Mouse (Mus musculus) brain, embryonic 14.5 days (tissue): Measurements from ENCODE around the gene Kansl3. TPM values are rescaled to one million over a fixed set of nuclear protein-coding genes. Genes with fewer than 3 reads are reported as not detected.

Experiments used
- DNase-seq: peaks from one replicate; pipeline ENCODE4 v3.0.0-alpha.2; 2011; ENCODE audit warnings: low read depth
- CTCF ChIP-seq: fragments of 200-500 bp; IDR thresholded peaks from 2 replicates; pipeline ENCODE4 v1.5.1; 2012; ENCODE audit warnings: inconsistent platforms, mild to moderate bottlenecking, moderate library complexity, borderline replicate concordance; ENCODE audit not compliant: insufficient read depth, insufficient read length; ENCODE audit errors: extremely low read depth
- POLR2A ChIP-seq: fragments of 200-500 bp; IDR thresholded peaks from 2 replicates; pipeline ENCODE4 v1.6.1; 2012; ENCODE audit warnings: mild to moderate bottlenecking, inconsistent platforms, borderline replicate concordance; ENCODE audit not compliant: poor library complexity, insufficient read depth, insufficient read length, severe bottlenecking; ENCODE audit errors: extremely low read depth
- polyA plus RNA-seq: library from polyadenylated mRNA; depleted of rRNA; stranded (reverse); fragments of >200 nt; gene quantifications from 2 replicates; pipeline ENCODE4 v1.2.3, GENCODE M21; 2012; rRNA removed

The Kansl3 gene
- polyA plus RNA-seq, result 65.6 and 73.9 TPM in 2 replicates

DNA sequence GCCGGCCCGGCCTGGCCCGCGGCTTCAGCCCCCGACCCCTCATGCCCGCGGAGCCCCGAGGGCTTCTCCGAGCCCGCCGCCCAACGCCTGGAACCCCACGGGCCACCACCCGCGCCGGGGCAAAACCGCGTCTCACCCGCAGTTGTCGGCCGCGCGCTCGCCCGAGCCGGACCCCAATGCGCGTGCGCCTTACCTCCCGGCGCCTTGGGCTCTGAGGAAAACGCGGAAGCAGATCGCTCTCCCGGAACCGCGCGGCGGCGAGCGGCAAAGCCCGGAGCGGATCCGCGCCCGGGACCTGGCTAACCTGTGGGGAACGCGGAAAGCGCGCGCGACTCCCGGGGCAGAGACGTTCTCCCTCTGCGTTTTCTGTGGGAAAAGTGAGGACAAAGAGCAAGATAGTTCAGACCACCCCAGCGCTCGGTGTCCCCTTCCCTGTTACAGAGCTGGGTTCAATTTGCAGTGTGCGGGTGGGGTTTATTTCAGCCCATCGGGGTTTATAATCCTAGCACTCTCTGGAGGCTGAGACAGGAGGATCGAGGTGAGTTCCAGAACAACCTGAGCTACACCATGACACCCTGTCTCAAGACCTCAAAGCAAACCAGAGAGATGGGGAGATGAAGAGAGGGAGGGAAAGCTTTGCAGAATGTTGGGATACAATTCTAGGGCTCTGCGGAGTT is at the start of gene Kansl3:
Gene Kansl3 (minus strand): TSS at position 213 of the 677 bp plus-strand sequence.
- no peak for TF ChIP-seq CTCF
- peak; percentile 98 for TF ChIP-seq POLR2A
- DNase-seq, result peak; percentile 96

DNA sequence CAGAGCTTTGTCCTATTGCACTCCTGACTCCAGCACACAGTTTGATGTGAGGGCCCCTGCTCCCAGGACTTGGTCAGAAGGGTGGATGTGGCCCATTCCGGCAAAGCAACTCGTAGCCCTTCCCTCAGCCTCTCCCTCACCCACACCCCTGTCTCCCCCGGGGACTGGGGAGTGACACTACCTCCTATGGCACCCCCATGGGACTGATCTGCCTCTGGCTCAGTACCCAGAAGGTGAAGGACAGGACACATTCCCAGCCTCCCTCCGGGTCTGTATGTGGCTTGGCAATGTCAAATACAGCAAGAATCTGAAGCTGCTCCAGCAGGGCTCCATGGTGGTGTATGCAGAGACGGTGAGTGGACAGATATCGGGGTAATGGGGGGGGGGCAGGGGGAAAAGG is 35.5 kb upstream of the Kansl3 start:
- no peak for TF ChIP-seq CTCF
- no peak for TF ChIP-seq POLR2A
- no peak for DNase-seq

DNA sequence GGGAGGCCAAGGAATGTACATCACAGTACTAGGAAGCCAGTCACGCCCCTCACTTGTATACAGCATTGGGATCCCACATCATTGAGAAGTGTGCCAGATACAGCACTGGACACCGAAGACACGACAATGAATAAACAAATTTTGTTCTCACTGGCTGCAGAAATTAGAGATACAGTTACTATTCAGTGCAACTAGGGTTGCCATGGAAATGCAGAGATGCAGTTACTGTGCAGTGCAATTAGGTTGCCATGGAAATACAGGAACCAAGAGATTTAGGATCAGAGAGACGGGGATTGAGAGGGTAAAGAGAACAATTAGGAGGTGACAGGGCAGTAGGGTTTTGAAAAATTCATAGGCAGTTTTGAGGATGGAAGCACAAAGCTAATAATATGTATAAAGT is 32.5 kb upstream of the Kansl3 start:
- peak; percentile 92 for DNase-seq
- TF ChIP-seq CTCF, result no peak
- TF ChIP-seq POLR2A, result no peak

DNA sequence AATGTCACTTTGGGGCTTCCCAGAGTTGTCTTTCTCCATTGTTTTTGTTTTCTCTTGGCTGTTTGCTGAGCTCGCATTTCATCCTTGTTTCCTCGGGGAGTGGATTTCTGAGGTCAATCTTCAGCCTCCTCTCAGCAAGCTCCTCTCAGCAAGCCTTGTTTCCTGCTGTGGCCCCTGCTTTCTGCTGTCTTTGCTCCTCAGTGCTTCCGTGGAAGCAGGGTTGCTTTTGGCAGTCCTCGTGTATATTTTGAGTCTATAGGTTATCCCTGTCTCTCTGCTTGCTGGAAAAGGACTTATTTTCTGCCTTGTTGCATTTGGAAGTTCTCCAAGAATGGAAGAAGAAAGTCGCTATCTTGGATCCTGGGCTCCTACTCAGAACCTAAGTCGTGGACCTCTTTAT is 28.1 kb upstream of the Kansl3 start:
- TF ChIP-seq POLR2A (no peak), CTCF (no peak)
- DNase-seq, result peak; percentile 24

DNA sequence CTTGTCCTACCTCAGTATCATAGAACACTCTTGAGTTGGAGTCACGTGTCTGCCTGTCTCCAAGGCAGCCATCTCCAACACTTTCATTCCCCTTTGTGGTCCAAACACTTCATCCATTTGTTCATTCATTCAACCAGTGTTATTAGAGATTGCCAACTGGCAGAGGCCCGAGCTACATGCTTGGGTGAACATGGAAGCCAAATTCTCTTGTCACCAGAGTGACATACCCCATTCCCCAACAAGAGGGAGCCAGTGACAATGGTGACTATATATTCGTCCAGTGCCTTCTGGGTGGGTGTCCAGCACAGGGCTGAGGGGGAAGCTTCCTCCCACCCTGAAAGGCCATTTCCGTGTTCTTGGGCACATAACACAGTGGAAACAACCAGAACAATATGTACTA is 10.6 kb upstream of the Kansl3 start:
- TF ChIP-seq CTCF, result no peak
- TF ChIP-seq POLR2A, result no peak
- DNase-seq, result peak; percentile 32

DNA sequence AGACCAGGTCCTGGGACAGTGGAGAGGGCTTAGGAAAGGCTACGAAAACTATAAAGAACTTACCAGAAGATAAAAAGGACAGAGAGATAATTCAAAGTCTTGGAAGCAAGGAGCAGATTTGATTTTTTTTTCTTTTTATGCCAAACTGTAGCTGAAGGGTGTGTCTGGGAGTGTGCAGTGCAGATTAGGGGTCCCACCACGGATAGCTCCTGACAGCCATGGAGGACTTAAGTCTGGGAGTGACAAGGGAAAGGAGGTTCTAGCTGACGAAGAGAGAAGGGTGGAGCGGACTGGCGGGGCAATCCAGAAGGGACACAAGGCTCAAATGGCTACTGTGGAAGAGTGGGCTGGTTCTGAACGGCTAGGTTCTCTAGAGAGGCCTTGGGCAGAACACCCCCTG is 9.9 kb upstream of the Kansl3 start:
- TF ChIP-seq CTCF (no peak), POLR2A (no peak)
- no peak for DNase-seq

DNA sequence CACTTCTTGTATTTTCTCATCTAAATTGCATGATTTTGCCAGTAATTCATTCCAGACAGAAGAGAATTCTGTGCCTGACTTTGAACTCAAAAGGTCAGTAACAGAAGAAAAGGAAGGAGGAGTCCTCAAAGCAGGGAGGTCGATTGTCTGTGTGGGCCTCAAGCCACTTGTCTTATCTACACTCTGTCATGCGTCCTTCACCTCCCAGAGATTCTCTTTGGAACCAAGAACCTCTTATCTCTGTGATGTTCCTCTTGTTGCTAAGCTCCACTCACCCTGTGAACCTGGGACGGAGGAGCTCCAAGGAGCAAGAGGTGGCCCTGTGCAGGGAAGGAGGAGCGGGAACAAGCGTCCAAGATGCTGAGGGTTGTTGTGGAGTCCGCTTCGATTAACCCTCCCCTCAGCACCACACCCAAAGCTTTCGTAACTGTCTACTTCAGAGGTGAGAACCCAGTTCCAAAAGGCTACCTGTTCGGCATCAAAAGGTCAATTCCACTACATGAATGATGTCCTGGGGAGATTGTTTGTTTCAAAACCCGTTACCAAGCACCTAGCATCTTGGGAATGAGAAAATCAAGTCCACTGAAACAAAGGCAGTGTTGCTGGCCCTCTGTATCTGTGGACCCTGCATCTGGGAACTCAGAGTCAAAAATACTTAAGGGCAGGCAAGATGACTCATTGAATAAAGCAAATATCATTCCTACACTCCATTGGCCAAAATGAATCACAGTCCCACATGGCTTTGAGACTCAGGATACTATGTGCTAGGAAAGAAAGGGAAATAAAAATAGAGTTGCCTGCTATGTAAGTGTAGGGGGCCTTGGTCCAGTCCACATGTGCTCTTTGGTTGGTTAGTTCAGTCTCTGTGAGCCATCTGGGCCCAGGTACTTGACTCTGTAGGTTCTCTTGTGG is 3.2 kb upstream of the Kansl3 start, which contains the start of gene Fer1l5:
Gene Fer1l5 (plus strand): TSS at position 358 of the 912 bp plus-strand sequence.
- DNase-seq, result no peak
- no peak for TF ChIP-seq CTCF
- no peak for TF ChIP-seq POLR2A

DNA sequence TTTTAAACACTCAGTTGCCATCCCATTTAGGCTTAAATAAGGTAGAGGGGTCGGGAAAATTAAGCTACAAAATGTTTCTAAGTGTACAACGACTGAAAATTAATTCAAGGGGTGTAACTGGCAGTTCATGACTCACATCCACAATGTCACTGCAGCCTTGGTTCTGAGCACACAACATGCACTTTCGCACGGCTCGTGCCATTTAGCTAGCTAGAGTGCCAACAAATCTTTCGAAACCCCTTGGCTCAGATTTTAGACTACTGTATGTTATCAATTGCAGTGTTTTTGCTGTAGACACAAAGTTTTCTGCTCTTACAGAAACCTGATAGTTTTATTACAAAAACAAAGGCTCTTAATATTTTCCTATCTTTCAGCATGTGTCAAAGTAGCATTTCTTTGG is 1.9 kb upstream of the Kansl3 start:
- no peak for DNase-seq
- TF ChIP-seq CTCF (no peak), POLR2A (no peak)

DNA sequence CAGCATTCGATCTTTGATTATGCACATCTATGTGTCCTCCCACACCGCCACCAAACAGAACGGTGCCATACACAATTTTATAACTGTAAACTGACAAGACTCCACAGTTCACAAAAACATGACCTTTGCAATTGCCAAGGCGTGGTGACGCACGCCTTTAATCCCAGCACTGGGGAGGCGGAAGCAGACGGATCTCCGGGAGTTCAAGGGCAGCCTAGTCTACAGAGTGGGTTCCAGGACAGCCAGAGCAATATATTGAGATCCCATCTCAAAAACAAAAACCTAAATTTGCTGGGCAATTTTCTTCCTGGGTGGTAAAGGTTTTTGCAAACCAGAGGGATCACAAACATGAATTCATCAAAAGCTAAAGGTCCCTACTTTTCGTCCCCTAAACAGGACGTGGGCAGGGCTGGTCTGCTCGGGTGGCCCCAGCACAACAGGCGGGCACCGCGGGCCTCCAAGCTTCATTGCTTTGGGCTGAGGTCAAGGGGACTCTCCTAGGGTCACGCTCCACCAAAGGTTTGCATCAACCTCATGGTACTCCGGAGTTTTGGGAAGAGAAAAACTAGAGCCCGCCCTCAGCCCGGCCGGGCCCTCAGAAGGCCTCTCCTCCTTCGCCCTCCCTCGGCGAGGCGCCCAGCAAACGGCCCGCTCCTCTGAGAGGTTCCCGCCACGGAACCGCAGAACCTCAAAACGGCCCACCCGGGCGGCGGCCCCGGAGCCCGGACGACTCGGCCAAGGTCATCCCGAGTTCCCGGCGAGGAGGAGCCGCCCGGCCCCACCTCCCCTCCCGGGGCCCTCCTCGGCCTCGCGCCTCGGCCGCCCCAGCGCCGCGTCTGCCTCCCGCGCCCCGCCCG is 641 bp downstream of the Kansl3 start:
- peak; percentile 50 for DNase-seq
- TF ChIP-seq CTCF (no peak), POLR2A (no peak)

DNA sequence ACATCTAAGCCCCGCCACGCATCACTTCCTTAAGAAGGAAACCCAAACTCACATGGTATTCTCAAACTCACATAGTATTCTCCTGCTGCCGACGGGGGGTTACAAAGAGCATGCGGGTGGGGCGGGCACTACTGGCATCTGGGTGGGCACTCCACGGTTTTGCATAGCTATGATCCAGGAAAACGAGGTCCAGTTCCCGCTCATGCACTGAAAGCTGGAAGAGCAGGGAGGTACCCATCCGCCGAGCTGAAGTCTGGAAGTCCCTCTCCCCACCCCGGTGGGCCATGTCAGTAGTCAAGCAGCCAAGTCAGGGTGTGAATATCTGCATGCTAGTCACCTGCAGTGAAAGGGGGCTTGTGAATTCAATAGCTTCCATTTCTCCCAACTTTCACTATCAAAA is 1.3 kb downstream of the Kansl3 start:
- TF ChIP-seq CTCF, result no peak
- DNase-seq, result peak; percentile 9

DNA sequence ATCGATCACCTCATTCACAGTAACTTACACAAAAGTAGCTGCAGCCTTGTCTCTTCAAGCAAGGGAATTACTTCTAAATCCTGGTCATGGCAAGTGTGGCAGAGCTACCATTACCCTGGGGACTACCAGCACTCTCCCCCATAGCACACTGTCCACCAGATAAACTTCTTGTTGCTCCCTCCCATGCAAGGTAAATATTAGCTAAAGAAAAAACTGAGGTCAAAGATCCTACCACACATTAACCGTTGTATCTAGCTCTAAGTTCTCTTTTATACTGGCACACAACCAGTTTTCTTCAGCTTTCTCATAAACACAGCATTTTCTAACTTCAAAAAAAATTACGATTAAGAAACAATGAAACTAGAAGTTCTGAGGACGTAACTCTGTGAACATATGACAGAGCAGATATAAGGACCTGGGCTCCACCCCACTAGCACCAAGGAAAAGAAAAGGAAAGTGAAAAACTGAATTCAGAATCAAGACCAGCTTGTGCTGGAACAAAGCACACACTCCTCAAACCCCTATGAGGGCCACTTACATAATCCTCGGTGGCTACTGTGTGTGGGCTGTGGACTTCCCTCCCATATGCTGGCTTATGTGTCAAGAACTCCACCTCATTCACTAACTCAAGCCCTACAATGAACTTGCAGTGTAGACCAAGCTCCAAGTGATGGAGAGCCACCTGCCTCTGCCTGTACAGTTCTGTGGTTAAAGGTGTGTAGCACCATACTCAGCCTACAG is 11.9 kb downstream of the Kansl3 start:
- TF ChIP-seq CTCF (no peak), POLR2A (no peak)
- no peak for DNase-seq

DNA sequence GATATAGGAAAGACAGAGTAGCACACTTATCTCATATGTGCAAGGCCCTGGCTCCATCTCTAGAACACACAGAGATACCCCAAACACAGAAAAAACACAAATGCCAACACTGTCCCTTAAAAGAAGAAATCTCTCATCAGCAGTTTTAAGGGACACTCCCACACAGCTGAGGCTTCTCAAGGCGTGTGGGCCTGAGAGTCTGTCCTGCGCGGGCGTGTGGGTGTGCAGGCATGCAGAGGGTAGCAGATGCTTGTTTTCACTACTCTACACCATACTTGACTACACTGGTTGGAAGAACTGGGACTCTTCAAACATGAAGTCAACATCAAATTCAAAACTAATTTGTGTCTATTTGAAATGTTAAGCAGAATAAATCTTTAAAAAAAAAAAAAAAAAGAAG is 16.6 kb downstream of the Kansl3 start:
- no peak for TF ChIP-seq POLR2A
- TF ChIP-seq CTCF, result no peak
- DNase-seq, result no peak
